Mouse (Mus musculus) limb, embryonic 14.5 days (tissue): ENCODE data around the gene Phf24. TPM values are rescaled to one million over a fixed set of nuclear protein-coding genes. Genes with fewer than 3 reads are reported as not detected.
A peak's percentile ranks its signal among the peaks of the same experiment; 100 is the strongest.

Experiments
- ATAC-seq: fragments of 200-750 bp; cut with Nextera tagmentation; 2 replicates; pipeline ENCODE4 v1.8.0; 2017; ENCODE audit warnings: low read depth, moderate number of reproducible peaks, moderate TSS enrichment; ENCODE audit not compliant: low FRiP score
- DNase-seq: peaks from one replicate; pipeline ENCODE4 v3.0.0-alpha.2; 2015; ENCODE audit warnings: low spot score
- H3K27ac ChIP-seq: fragments of 300-500 bp; sonication (generic); replicated peaks from 2 replicates; pipeline ENCODE4 v1.5.1; 2014; ENCODE audit warnings: low read depth, mild to moderate bottlenecking, low read length, moderate library complexity, mixed read lengths
- H3K27me3 ChIP-seq: fragments of 300-500 bp; sonication (generic); 2 replicates; pipeline ENCODE4 v1.6.1; 2014; ENCODE audit warnings: low read length, mixed read lengths; ENCODE audit not compliant: control insufficient read depth, insufficient read depth
- H3K36me3 ChIP-seq: fragments of 300-500 bp; sonication (generic); 2 replicates; pipeline ENCODE4 v1.6.1; 2014; ENCODE audit warnings: mild to moderate bottlenecking, low read length, moderate library complexity, mixed read lengths; ENCODE audit not compliant: control insufficient read depth, insufficient read depth
- H3K4me1 ChIP-seq: fragments of 300-500 bp; sonication (generic); 2 replicates; pipeline ENCODE4 v1.6.1; 2014; ENCODE audit warnings: antibody characterized with exemption, low read length, mixed read lengths; ENCODE audit not compliant: control insufficient read depth, insufficient read depth
- H3K4me2 ChIP-seq: fragments of 300-500 bp; sonication (generic); replicated peaks from 2 replicates; pipeline ENCODE4 v1.6.1; 2014; ENCODE audit warnings: low read depth, mild to moderate bottlenecking, low read length, moderate library complexity; ENCODE audit not compliant: severe bottlenecking
- H3K4me3 ChIP-seq: fragments of 300-500 bp; sonication (generic); replicated peaks from 2 replicates; pipeline ENCODE4 v1.5.1; 2014; ENCODE audit warnings: low read length
- H3K9ac ChIP-seq: fragments of 300-500 bp; sonication (generic); 2 replicates; pipeline ENCODE4 v1.6.1; 2014; ENCODE audit warnings: mild to moderate bottlenecking, low read depth, low read length, moderate library complexity; ENCODE audit not compliant: severe bottlenecking
- H3K9me3 ChIP-seq: fragments of 300-500 bp; sonication (generic); 2 replicates; pipeline ENCODE4 v1.6.1; 2016; ENCODE audit warnings: low read length; ENCODE audit not compliant: control insufficient read depth
- POLR2A ChIP-seq: fragments of 200-500 bp; IDR thresholded peaks from 2 replicates; pipeline ENCODE4 v1.8.0; 2012; ENCODE audit warnings: inconsistent platforms, mild to moderate bottlenecking, moderate library complexity, borderline replicate concordance; ENCODE audit not compliant: insufficient read depth, insufficient read length; ENCODE audit errors: extremely low read depth
- WGBS: fragments of 180-500 bp; shearing (Covaris S2); extraction: QIAGEN DNeasy Blood & Tissue Kit; methylation state at CpG from one replicate; pipeline ENCODE4 v1.1.7; 2014; 5-methylcytosine and 5-hydroxymethylcytosine counted together
- polyA plus RNA-seq, 2 experiments: library from polyadenylated mRNA; depleted of rRNA in 1 of 2; stranded (reverse) in 1 of 2; unstranded in 1 of 2; fragments of >200 nt; fragmentation: Nextera tagmentation in 1 of 2; extraction: Ambion mirVana in 1 of 2; gene quantifications; 2 replicates each; pipeline versions ENCODE4 v1.2.1 to v1.2.3; 2012 to 2014

The Phf24 gene
- polyA plus RNA-seq, 2 experiments: 1.1 to 2.7 TPM

DNA sequence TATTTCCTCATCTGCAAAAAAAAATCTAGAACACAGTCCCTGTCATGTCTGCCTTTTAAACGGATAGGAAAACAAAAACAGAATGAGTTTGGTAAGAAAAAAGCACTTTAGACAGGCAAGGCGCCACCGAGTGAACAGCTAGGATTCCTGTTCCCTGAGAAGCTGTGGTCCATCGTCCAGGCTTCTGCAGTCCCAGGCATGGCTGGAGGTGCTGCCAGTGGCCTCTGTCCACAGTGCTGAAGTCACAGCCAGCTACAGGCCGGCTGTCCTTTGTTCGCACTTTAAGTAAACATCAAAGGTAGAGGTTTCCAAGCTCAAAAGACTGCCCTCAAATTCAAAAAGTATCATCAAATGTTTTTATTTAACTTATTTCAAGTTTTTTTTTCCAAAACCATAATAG is 28.6 kb downstream of the Phf24 start:
- H3K27ac ChIP-seq: no peak overlapping the region
- 0 out of 2 replicates have a peak, but pooled peaks cover 3% of the 10 kb centered on the region for H3K4me1 ChIP-seq
- WGBS: 11% methylated on average over 6 of the region's 6 CpGs
- no peak overlapping the region for H3K4me3 ChIP-seq
- H3K4me2 ChIP-seq: no peak overlapping the region
- TF ChIP-seq POLR2A: no peak
- no peak overlapping the region for H3K9ac ChIP-seq
- no peaks in the 10 kb centered on the region for H3K36me3 ChIP-seq
- H3K9me3 ChIP-seq: no peaks in the 10 kb centered on the region
- DNase-seq: peak; percentile 44
- no peak for ATAC-seq
- peaks cover 6% of the 10 kb centered on the region; the same call in 1 of the 2 replicates for H3K27me3 ChIP-seq

DNA sequence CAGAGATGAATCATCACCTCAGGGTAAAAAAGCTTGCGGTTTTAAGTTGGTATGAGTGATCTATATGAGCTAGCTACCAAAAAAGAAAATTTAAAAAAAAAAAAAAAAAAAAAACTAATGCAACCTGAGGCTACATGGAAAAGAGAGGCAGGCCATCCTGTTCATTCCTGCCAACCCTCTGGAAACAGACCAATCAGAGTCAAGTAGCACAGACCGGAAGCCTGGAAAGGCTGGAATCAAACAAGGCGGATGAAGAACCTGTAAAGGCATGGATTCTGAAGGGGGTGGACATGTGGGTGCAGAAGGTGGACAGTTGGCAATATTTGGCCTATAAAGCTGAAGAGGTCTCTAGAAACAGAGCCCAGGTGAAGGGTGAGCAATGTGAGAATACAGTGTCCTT is 29.0 kb downstream of the Phf24 start:
- H3K27ac ChIP-seq: no peak overlapping the region
- H3K9ac ChIP-seq: no peak overlapping the region
- ATAC-seq: no peak
- no peak for DNase-seq
- no peak overlapping the region for H3K4me3 ChIP-seq
- no peaks in the 10 kb centered on the region for H3K36me3 ChIP-seq
- WGBS: 92% methylated on average over 3 of the region's 3 CpGs
- no peaks in the 10 kb centered on the region for H3K9me3 ChIP-seq
- H3K4me1 ChIP-seq: peaks cover 5% of the 10 kb centered on the region
- H3K4me2 ChIP-seq: no peak overlapping the region
- H3K27me3 ChIP-seq: peaks cover 6% of the 10 kb centered on the region; the same call in 1 of the 2 replicates
- TF ChIP-seq POLR2A: no peak

DNA sequence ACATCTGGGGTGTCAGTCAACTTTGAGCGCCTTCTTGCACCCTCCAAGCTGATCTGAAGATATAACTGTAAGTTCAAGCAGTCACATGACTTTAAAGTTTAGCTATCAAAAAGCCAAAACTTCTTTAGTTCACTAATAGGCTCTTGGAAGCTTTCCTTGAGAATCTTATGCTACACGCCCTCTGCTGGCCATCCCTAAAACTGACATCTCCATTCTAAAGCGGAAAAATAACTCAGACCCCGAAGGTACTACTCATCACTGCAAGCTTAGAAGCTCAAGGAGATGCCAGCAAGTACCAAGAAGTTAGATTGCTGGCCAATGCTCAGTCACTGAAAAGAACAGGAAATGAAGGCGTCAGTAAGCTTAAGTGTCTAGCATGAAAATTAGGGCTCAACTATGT is 29.5 kb downstream of the Phf24 start:
- no peaks in the 10 kb centered on the region for H3K36me3 ChIP-seq
- DNase-seq (peak; percentile 73), ATAC-seq (no peak)
- H3K27me3 ChIP-seq: peaks cover 6% of the 10 kb centered on the region; the same call in 1 of the 2 replicates
- no peaks in the 10 kb centered on the region for H3K9me3 ChIP-seq
- no peak for TF ChIP-seq POLR2A
- H3K4me3 ChIP-seq: no peak overlapping the region
- peaks cover 9% of the 10 kb centered on the region for H3K4me1 ChIP-seq
- WGBS: 3% methylated on average over 5 of the region's 5 CpGs
- no peak overlapping the region for H3K9ac ChIP-seq
- no peak overlapping the region for H3K27ac ChIP-seq
- H3K4me2 ChIP-seq: no peak overlapping the region

DNA sequence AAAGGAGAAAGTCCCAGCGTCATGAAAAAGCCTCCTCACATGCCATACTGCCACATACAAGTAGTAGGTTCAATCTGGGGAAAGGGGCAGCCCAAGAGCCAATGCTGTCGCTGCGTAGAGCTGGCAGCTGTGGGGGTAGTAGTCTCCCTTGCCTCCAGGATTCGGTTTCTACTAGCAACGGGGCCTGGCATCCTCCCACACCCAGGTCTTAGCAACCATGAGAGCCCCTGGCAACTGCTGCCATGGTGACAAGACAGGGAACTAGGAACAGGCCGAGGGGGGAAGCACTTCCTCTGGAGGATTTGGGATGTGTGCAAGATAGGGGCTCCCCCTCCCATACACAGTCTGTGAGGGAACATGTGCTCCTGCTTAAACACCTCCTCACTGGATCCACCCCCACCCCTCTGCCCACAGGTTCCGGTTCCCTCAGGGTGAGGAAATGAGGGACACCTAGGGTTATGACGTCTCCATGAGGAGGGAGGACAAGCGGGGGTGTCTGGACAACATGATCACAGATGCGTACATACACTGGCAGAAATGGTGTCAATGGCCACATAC is 30.4 kb downstream of the Phf24 start:
- ATAC-seq: no peak
- 62% methylated on average over 10 of the region's 10 CpGs for WGBS

DNA sequence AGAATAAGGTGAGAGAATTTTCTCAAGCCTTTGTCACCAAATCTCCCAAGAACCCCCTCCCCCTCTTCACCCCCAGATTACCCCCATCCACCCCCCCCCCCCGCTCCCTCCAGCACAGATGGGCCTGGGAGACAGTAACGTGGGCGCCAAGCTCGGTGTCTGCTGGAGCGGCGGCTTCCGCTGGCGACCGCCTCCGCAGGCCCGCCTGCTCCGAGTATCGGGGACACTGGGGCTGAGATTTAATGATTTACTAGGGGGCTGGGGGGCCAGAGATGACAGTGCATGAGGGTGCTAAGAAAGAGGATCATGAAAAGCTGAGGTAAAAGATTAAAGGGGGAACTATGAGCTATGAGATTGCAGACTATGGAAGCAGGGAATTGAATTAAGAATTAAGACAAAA is 32.1 kb downstream of the Phf24 start:
- Histone ChIP-seq H3K9ac (no peak overlapping the region), H3K27me3 (peaks cover 6% of the 10 kb centered on the region; the same call in 1 of the 2 replicates), H3K36me3 (no peaks in the 10 kb centered on the region), H3K27ac (no peak overlapping the region), H3K4me2 (no peak overlapping the region), H3K4me3 (no peak overlapping the region), H3K9me3 (no peaks in the 10 kb centered on the region), H3K4me1 (peaks cover 9% of the 10 kb centered on the region)
- DNase-seq (no peak), ATAC-seq (no peak)
- 42% methylated on average over 13 of the region's 13 CpGs for WGBS
- TF ChIP-seq POLR2A: no peak

More for the DNA sequence above, 30.4 kb downstream of the Phf24 start:
- H3K4me3 ChIP-seq: no peak overlapping the region
- H3K9ac ChIP-seq: no peak overlapping the region
- peaks cover 9% of the 10 kb centered on the region for H3K4me1 ChIP-seq
- no peak overlapping the region for H3K4me2 ChIP-seq
- H3K9me3 ChIP-seq: no peaks in the 10 kb centered on the region
- no peak for TF ChIP-seq POLR2A
- peaks cover 6% of the 10 kb centered on the region; the same call in 1 of the 2 replicates for H3K27me3 ChIP-seq
- H3K36me3 ChIP-seq: no peaks in the 10 kb centered on the region
- H3K27ac ChIP-seq: no peak overlapping the region
- DNase-seq: no peak
